Comparison of ENCODE assay signal across 24 mouse cellular contexts in genomic region chr13:7584022-7584421, GRCm38 (mm10).
A peak's percentile ranks its signal among the peaks of the same experiment; 100 is the strongest.
DNase-seq lines count a peak whose midpoint lies in the region; ATAC-seq and TF ChIP-seq lines count a peak whose summit lies in the region.
"Had no signal": no experiment of that assay in that cellular context is flagged by ENCODE, and none has a peak within 500 bp of the region (broad histone marks: within the 10 kb centered on the region; RNA-seq: fewer than 3 reads in every experiment).

No protein-coding gene starts in this region.

- TF ChIP-seq CTCF in forebrain, postnatal 0 days (IDR thresholded peaks at IDR 0.05; ENCODE audit: low read depth): no peak

- H3K36me3 ChIP-seq in forebrain, embryonic 11.5 days (ENCODE audit: control insufficient read depth, insufficient read depth, low read length): no peaks in the 10 kb centered on the region
- no peaks in the 10 kb centered on the region for H3K36me3 ChIP-seq in forebrain, embryonic 16.5 days (ENCODE audit: control insufficient read depth, insufficient read depth)
- H3K36me3 ChIP-seq in forebrain, embryonic 14.5 days (ENCODE audit: control insufficient read depth, insufficient read depth, low read length): no peaks in the 10 kb centered on the region
- no peaks in the 10 kb centered on the region for H3K36me3 ChIP-seq in forebrain, postnatal 0 days (ENCODE audit: insufficient read depth)
- H3K36me3 ChIP-seq in intestine, embryonic 16.5 days (ENCODE audit: control insufficient read depth, insufficient read depth, low read length): no peaks in the 10 kb centered on the region
- H3K36me3 ChIP-seq: embryonic facial prominence, embryonic 12.5 days; embryonic facial prominence, embryonic 15.5 days; heart, embryonic 10.5 days; heart, embryonic 13.5 days; hindbrain, embryonic 12.5 days; hindbrain, embryonic 15.5 days had no signal

- H3K27me3 ChIP-seq in forebrain, embryonic 11.5 days (ENCODE audit: control insufficient read depth, insufficient read depth, low read length): no peaks in the 10 kb centered on the region
- no peaks in the 10 kb centered on the region for H3K27me3 ChIP-seq in forebrain, embryonic 16.5 days (replicated peaks; ENCODE audit: control insufficient read depth, insufficient read depth, low read length)
- H3K27me3 ChIP-seq in forebrain, embryonic 14.5 days (replicated peaks; ENCODE audit: control insufficient read depth, insufficient read depth, low read length): no peaks in the 10 kb centered on the region
- no peaks in the 10 kb centered on the region for H3K27me3 ChIP-seq in forebrain, postnatal 0 days (ENCODE audit: insufficient read depth, low read length)
- H3K27me3 ChIP-seq in intestine, embryonic 16.5 days (replicated peaks; ENCODE audit: control insufficient read depth, insufficient read depth, low read length): no peaks in the 10 kb centered on the region
- H3K27me3 ChIP-seq: embryonic facial prominence, embryonic 12.5 days; embryonic facial prominence, embryonic 15.5 days; heart, embryonic 13.5 days; hindbrain, embryonic 12.5 days; hindbrain, embryonic 15.5 days had no signal

- H3K9ac ChIP-seq in forebrain, embryonic 11.5 days (ENCODE audit: low read length): no peak overlapping the region
- H3K9ac ChIP-seq in forebrain, embryonic 16.5 days (replicated peaks; ENCODE audit: low read depth, low read length): no peak overlapping the region
- no peak overlapping the region for H3K9ac ChIP-seq in forebrain, embryonic 14.5 days (ENCODE audit: low read length)
- no peak overlapping the region for H3K9ac ChIP-seq in forebrain, postnatal 0 days
- no peak overlapping the region for H3K9ac ChIP-seq in intestine, embryonic 16.5 days (ENCODE audit: low read depth, low read length)
- H3K9ac ChIP-seq: embryonic facial prominence, embryonic 12.5 days; embryonic facial prominence, embryonic 15.5 days; heart, embryonic 13.5 days; hindbrain, embryonic 12.5 days; hindbrain, embryonic 15.5 days had no signal

- no peaks in the 10 kb centered on the region for H3K9me3 ChIP-seq in forebrain, embryonic 11.5 days (ENCODE audit: control insufficient read depth, low read length)
- H3K9me3 ChIP-seq in forebrain, embryonic 16.5 days (ENCODE audit: control insufficient read depth, low read length): no peaks in the 10 kb centered on the region
- no peaks in the 10 kb centered on the region for H3K9me3 ChIP-seq in forebrain, embryonic 14.5 days (replicated peaks; ENCODE audit: control insufficient read depth, low read length)
- H3K9me3 ChIP-seq in forebrain, postnatal 0 days (ENCODE audit: low read length): no peaks in the 10 kb centered on the region
- no peaks in the 10 kb centered on the region for H3K9me3 ChIP-seq in intestine, embryonic 16.5 days (ENCODE audit: control insufficient read depth, low read length)
- H3K9me3 ChIP-seq: embryonic facial prominence, embryonic 12.5 days; embryonic facial prominence, embryonic 15.5 days; heart, embryonic 10.5 days; hindbrain, embryonic 12.5 days; hindbrain, embryonic 15.5 days had no signal

- no peak overlapping the region for H3K27ac ChIP-seq in forebrain, embryonic 11.5 days (ENCODE audit: low read depth, low read length)
- H3K27ac ChIP-seq in forebrain, embryonic 16.5 days (ENCODE audit: low read length): no peak overlapping the region
- no peak overlapping the region for H3K27ac ChIP-seq in forebrain, embryonic 14.5 days (ENCODE audit: low read depth, low read length)
- H3K27ac ChIP-seq in forebrain, postnatal 0 days (ENCODE audit: low read depth, low read length): no peak overlapping the region
- no peak overlapping the region for H3K27ac ChIP-seq in intestine, embryonic 16.5 days (ENCODE audit: low read length)
- H3K27ac ChIP-seq: embryonic facial prominence, embryonic 12.5 days; embryonic facial prominence, embryonic 15.5 days; heart, adult 2 months; heart, embryonic 10.5 days; heart, embryonic 13.5 days; hindbrain, embryonic 12.5 days; hindbrain, embryonic 15.5 days had no signal

- no peaks in the 10 kb centered on the region for H3K4me1 ChIP-seq in forebrain, embryonic 11.5 days (replicated peaks; ENCODE audit: control insufficient read depth, insufficient read depth, low read length)
- H3K4me1 ChIP-seq in forebrain, embryonic 16.5 days (replicated peaks; ENCODE audit: control insufficient read depth, insufficient read depth, low read length): 0 out of 2 replicates have a peak, but pooled peaks cover 2% of the 10 kb centered on the region
- no peaks in the 10 kb centered on the region for H3K4me1 ChIP-seq in forebrain, embryonic 14.5 days (ENCODE audit: control insufficient read depth, insufficient read depth, low read length)
- no peaks in the 10 kb centered on the region for H3K4me1 ChIP-seq in forebrain, postnatal 0 days (ENCODE audit: insufficient read depth)
- no peaks in the 10 kb centered on the region for H3K4me1 ChIP-seq in intestine, embryonic 16.5 days (ENCODE audit: control insufficient read depth, insufficient read depth, low read length)
- H3K4me1 ChIP-seq: embryonic facial prominence, embryonic 12.5 days; embryonic facial prominence, embryonic 15.5 days; heart, embryonic 10.5 days; heart, embryonic 13.5 days; hindbrain, embryonic 12.5 days; hindbrain, embryonic 15.5 days had no signal

- H3K4me2 ChIP-seq in forebrain, embryonic 11.5 days (ENCODE audit: low read depth, low read length, severe bottlenecking): no peak overlapping the region
- no peak overlapping the region for H3K4me2 ChIP-seq in forebrain, embryonic 16.5 days (ENCODE audit: low read length)
- H3K4me2 ChIP-seq in forebrain, embryonic 14.5 days (ENCODE audit: low read length): no peak overlapping the region
- no peak overlapping the region for H3K4me2 ChIP-seq in forebrain, postnatal 0 days (ENCODE audit: low read depth)
- no peak overlapping the region for H3K4me2 ChIP-seq in intestine, embryonic 16.5 days (ENCODE audit: low read depth, low read length)
- H3K4me2 ChIP-seq: embryonic facial prominence, embryonic 12.5 days; embryonic facial prominence, embryonic 15.5 days; heart, embryonic 13.5 days; hindbrain, embryonic 12.5 days; hindbrain, embryonic 15.5 days had no signal

- WGBS in forebrain, embryonic 11.5 days: 58% methylated on average over 3 of the region's 3 CpGs
- WGBS in forebrain, embryonic 16.5 days: 24% methylated on average over 3 of the region's 3 CpGs
- WGBS in forebrain, embryonic 14.5 days: 29% methylated on average over 3 of the region's 3 CpGs
- 28% methylated on average over 3 of the region's 3 CpGs for WGBS in forebrain, postnatal 0 days
- WGBS in intestine, embryonic 16.5 days: 82% methylated on average over 3 of the region's 3 CpGs

- no peak for DNase-seq in forebrain, embryonic 11.5 days (ENCODE audit: low spot score)
- peak; percentile 26 for DNase-seq in forebrain, embryonic 14.5 days (ENCODE audit: low spot score)
- DNase-seq in forebrain, postnatal 0 days: no peak
- DNase-seq in retina, embryonic 14.5 days (ENCODE audit: low spot score): peak; percentile 5
- DNase-seq: adrenal gland, adult 8-10 months; adrenal gland, postnatal 25 days; cerebellum, adult 11 months; cerebellum, adult 2 months; cerebellum, adult 9-11 months; cerebellum, postnatal 25 days; gastrocnemius, postnatal 10 days; gastrocnemius, postnatal 36 days; heart, adult 2 months; heart, postnatal 14 days; kidney, adult 11 months had no signal

- peak; percentile 79 for ATAC-seq in forebrain, embryonic 11.5 days (replicated peaks; ENCODE audit: low FRiP score)
- no peak for ATAC-seq in forebrain, embryonic 16.5 days
- ATAC-seq in forebrain, embryonic 14.5 days: peak; percentile 34; the same call in 1 of the 2 replicates
- no peak for ATAC-seq in forebrain, postnatal 0 days
- no peak for ATAC-seq in intestine, embryonic 16.5 days
- ATAC-seq: activated CD4-positive, CD25-positive, alpha-beta regulatory T cell, adult 4 months had no signal

- H3K4me3 ChIP-seq in forebrain, embryonic 11.5 days (ENCODE audit: low read depth, low read length): no peak overlapping the region
- no peak overlapping the region for H3K4me3 ChIP-seq in forebrain, embryonic 16.5 days (replicated peaks; ENCODE audit: low read length)
- no peak overlapping the region for H3K4me3 ChIP-seq in forebrain, embryonic 14.5 days (ENCODE audit: low read depth, low read length)
- H3K4me3 ChIP-seq in forebrain, postnatal 0 days (ENCODE audit: low read depth, low read length): no peak overlapping the region
- H3K4me3 ChIP-seq in intestine, embryonic 16.5 days (ENCODE audit: low read length): no peak overlapping the region
- H3K4me3 ChIP-seq: embryonic facial prominence, embryonic 12.5 days; embryonic facial prominence, embryonic 15.5 days; heart, adult 2 months; heart, embryonic 10.5 days; heart, embryonic 13.5 days; hindbrain, embryonic 12.5 days; hindbrain, embryonic 15.5 days had no signal

Comparison
In these comparisons a context has a peak if more than half of its experiments do, and no peak if none do; other contexts are left out.
1. ATAC-seq: peak in forebrain, embryonic 11.5 days (single experiment) and forebrain, embryonic 14.5 days (single experiment); none in forebrain, embryonic 16.5 days (single experiment), forebrain, postnatal 0 days (single experiment) and intestine, embryonic 16.5 days (single experiment).
2. DNase-seq: peak in forebrain, embryonic 14.5 days (single experiment) and retina, embryonic 14.5 days (single experiment); none in forebrain, embryonic 11.5 days (single experiment) and forebrain, postnatal 0 days (single experiment).